Mouse (Mus musculus) heart, adult 2 months (tissue): Measurements from ENCODE around the gene Daam1. TPM values are rescaled to one million over a fixed set of nuclear protein-coding genes. Genes with fewer than 3 reads are reported as not detected.
A peak's percentile ranks its signal among the peaks of the same experiment; 100 is the strongest.

Experiments used
- DNase-seq, 2 experiments: peaks; one replicate each; pipeline ENCODE4 v3.0.0; 2021
- H3K27ac ChIP-seq: fragments of 200-600 bp; 2 replicates; pipeline ENCODE4 v1.8.1; 2022
- H3K27me3 ChIP-seq: fragments of 200-500 bp; 2 replicates; pipeline ENCODE4 v1.6.1; 2012; ENCODE audit warnings: mild to moderate bottlenecking, low read length, inconsistent platforms, mixed read lengths; ENCODE audit not compliant: control insufficient read depth, insufficient read depth
- H3K36me3 ChIP-seq: fragments of 200-500 bp; 2 replicates; pipeline ENCODE4 v1.6.1; 2012; ENCODE audit warnings: low read length, inconsistent platforms; ENCODE audit not compliant: control insufficient read depth, insufficient read depth
- H3K4me1 ChIP-seq: fragments of 200-500 bp; 2 replicates; pipeline ENCODE4 v1.6.1; 2011; ENCODE audit warnings: low read length; ENCODE audit not compliant: control insufficient read depth, insufficient read depth
- H3K4me3 ChIP-seq: fragments of 200-600 bp; 2 replicates; pipeline ENCODE4 v1.8.1; 2022
- H3K79me2 ChIP-seq: fragments of 200-500 bp; replicated peaks from 2 replicates; pipeline ENCODE4 v1.6.1; 2012; ENCODE audit warnings: mild to moderate bottlenecking, inconsistent platforms, low read length, moderate library complexity, mixed read lengths; ENCODE audit not compliant: control insufficient read depth, insufficient read depth
- H3K9ac ChIP-seq: fragments of 200-500 bp; 2 replicates; pipeline ENCODE4 v1.6.1; 2012; ENCODE audit warnings: low read depth, mild to moderate bottlenecking, control low read depth, inconsistent platforms, low read length, mixed read lengths
- CTCF ChIP-seq: fragments of 200-600 bp; IDR thresholded peaks from 2 replicates; pipeline ENCODE4 v1.8.1; 2022; ENCODE audit warnings: antibody characterized with exemption, mild to moderate bottlenecking, moderate library complexity
- EP300 ChIP-seq: fragments of 200-500 bp; IDR thresholded peaks from 2 replicates; pipeline ENCODE4 v1.6.1; 2011; ENCODE audit warnings: low read depth, low read length, control low read depth; ENCODE audit not compliant: insufficient read depth
- POLR2A ChIP-seq: fragments of 200-500 bp; IDR thresholded peaks from 2 replicates; pipeline ENCODE4 v1.6.1; 2011; ENCODE audit warnings: mild to moderate bottlenecking, low read depth, low read length, control low read depth; ENCODE audit not compliant: insufficient read depth
- WGBS: fragments of 180-500 bp; shearing (Covaris S2); methylation state at CpG from one replicate; pipeline ENCODE4 v1.1.7; 2018; 5-methylcytosine and 5-hydroxymethylcytosine counted together
- intact Hi-C: fragments of 180-260 bp; cut with DNase I; formaldehyde crosslinking; loops from one replicate; pipeline ENCODE4 v1.15.1; 2025
- polyA plus RNA-seq: library from polyadenylated mRNA; depleted of rRNA; stranded (reverse); fragments of >200 nt; gene quantifications from 2 replicates; pipeline ENCODE4 v1.2.3, GENCODE M21; 2012
- total RNA-seq, 2 experiments: library from RNA; stranded (reverse); gene quantifications; 2 replicates each; pipeline ENCODE4 v1.2.3; 2021

Gene Daam1
- total and polyA plus RNA-seq, 3 experiments: 13.1 to 77.6 (median 67.2) TPM

- no peak overlapping the region for H3K9ac ChIP-seq
- intact Hi-C loops: no loop called here
- WGBS: 62% methylated on average over 5 of the region's 5 CpGs
- peaks cover 37% of the 10 kb centered on the region for H3K4me1 ChIP-seq
- H3K27me3 ChIP-seq: no peaks in the 10 kb centered on the region
- H3K36me3 ChIP-seq: peaks cover 30% of the 10 kb centered on the region
- no peak overlapping the region for H3K27ac ChIP-seq
- H3K4me3 ChIP-seq: no peak overlapping the region
- DNase-seq: no peak
- H3K79me2 ChIP-seq: peaks cover 5% of the 10 kb centered on the region; the same call in 1 of the 2 replicates
- TF ChIP-seq EP300: no peak
- no peak for TF ChIP-seq CTCF
- TF ChIP-seq POLR2A: no peak
Observed at GRCm38 (mm10) chr12:71880987-71881386, 50.1 kb downstream of the Daam1 start.

- Histone ChIP-seq H3K36me3 (peaks cover 35% of the 10 kb centered on the region), H3K4me3 (no peak overlapping the region), H3K4me1 (peaks cover 38% of the 10 kb centered on the region), H3K27me3 (no peaks in the 10 kb centered on the region), H3K9ac (no peak overlapping the region), H3K79me2 (peaks cover 5% of the 10 kb centered on the region; the same call in 1 of the 2 replicates), H3K27ac (no peak overlapping the region)
- 72% methylated on average over 4 of the region's 4 CpGs for WGBS
- TF ChIP-seq CTCF: no peak
- no peak for TF ChIP-seq EP300
- no peak for TF ChIP-seq POLR2A
- DNase-seq: no peak
- intact Hi-C loops: no loop called here
Observed at GRCm38 (mm10) chr12:71881477-71881876, 50.6 kb downstream of the Daam1 start.

GRCm38 (mm10) chr12:71883066-71883711 lies 52.3 kb downstream of the Daam1 start:
- intact Hi-C loops: no loop called here
- 42% methylated on average over 9 of the region's 9 CpGs for WGBS

GRCm38 (mm10) chr12:71885170-71885574 lies 54.3 kb downstream of the Daam1 start:
- Histone ChIP-seq H3K27me3 (no peaks in the 10 kb centered on the region), H3K36me3 (peaks cover 33% of the 10 kb centered on the region), H3K27ac (peak overlapping the region; percentile 91), H3K9ac (no peak overlapping the region), H3K79me2 (peaks cover 7% of the 10 kb centered on the region), H3K4me1 (peaks cover 55% of the 10 kb centered on the region), H3K4me3 (no peak overlapping the region)
- WGBS: 11% methylated on average over 2 of the region's 2 CpGs
- intact Hi-C loops: loop anchor here (2.0 to 5.0 kb wide), 3 partner anchors 20 to 52 kb away; no protein-coding TSS in a partner anchor
- TF ChIP-seq POLR2A (no peak), EP300 (peak; percentile 60; the same call in 1 of the 2 replicates), CTCF (no peak)
- peak; percentile 54 to 73 for DNase-seq

More at GRCm38 (mm10) chr12:71883066-71883711, 52.3 kb downstream of the Daam1 start:
- Histone ChIP-seq H3K27me3 (no peaks in the 10 kb centered on the region), H3K9ac (no peak overlapping the region; the same call in none of the 2 replicates), H3K36me3 (peaks cover 36% of the 10 kb centered on the region), H3K4me1 (peaks cover 48% of the 10 kb centered on the region), H3K27ac (peak overlapping the region; percentile 44), H3K4me3 (no peak overlapping the region), H3K79me2 (peaks cover 7% of the 10 kb centered on the region)
- DNase-seq: no peak
- TF ChIP-seq POLR2A (no peak), CTCF (no peak), EP300 (no peak)

- Histone ChIP-seq H3K27me3 (no peaks in the 10 kb centered on the region), H3K27ac (peak overlapping the region; percentile 91), H3K9ac (peak overlapping the region; percentile 68), H3K79me2 (peaks cover 7% of the 10 kb centered on the region), H3K4me1 (peaks cover 52% of the 10 kb centered on the region), H3K36me3 (peaks cover 33% of the 10 kb centered on the region), H3K4me3 (peak overlapping the region; percentile 25)
- intact Hi-C loops: loop anchor here (2.0 to 5.0 kb wide), 3 partner anchors 21 to 53 kb away; no protein-coding TSS in a partner anchor
- TF ChIP-seq CTCF (no peak), POLR2A (peak; percentile 45; the same call in 1 of the 2 replicates), EP300 (no peak)
- peak; percentile 56 to 77 for DNase-seq
- WGBS: 7% methylated on average over 4 of the region's 4 CpGs
Observed at GRCm38 (mm10) chr12:71885717-71886116, 54.8 kb downstream of the Daam1 start.

- H3K79me2 ChIP-seq: peaks cover 7% of the 10 kb centered on the region
- H3K9ac ChIP-seq: peak overlapping the region; percentile 68
- TF ChIP-seq CTCF (no peak), EP300 (no peak), POLR2A (no peak)
- H3K4me1 ChIP-seq: peaks cover 53% of the 10 kb centered on the region
- peak overlapping the region; percentile 25 for H3K4me3 ChIP-seq
- no peaks in the 10 kb centered on the region for H3K27me3 ChIP-seq
- H3K36me3 ChIP-seq: peaks cover 28% of the 10 kb centered on the region
- peak in 1 of 2 experiments; percentile 45 for DNase-seq
- 25% methylated on average over 5 of the region's 5 CpGs for WGBS
- peak overlapping the region; percentile 91 for H3K27ac ChIP-seq
- intact Hi-C loops: loop anchor here (5.0 kb wide), 1 partner anchor 51 kb away; no protein-coding TSS in a partner anchor
Observed at GRCm38 (mm10) chr12:71886406-71886805, 55.5 kb downstream of the Daam1 start.
